Mouse (Mus musculus) cerebellum, adult 18-20 months (tissue): Measurements from ENCODE around the gene Wbp4.
A peak's percentile ranks its signal among the peaks of the same experiment; 100 is the strongest.
"Not testable (repeated sequence)": the region's sequence is repeated elsewhere in the genome, so short reads cannot be mapped to it uniquely, and the experiment has no call there.

Source experiments
- DNase-seq, 2 experiments: peaks; one replicate each; pipeline ENCODE4 v3.0.0; 2021

The Wbp4 gene

DNA sequence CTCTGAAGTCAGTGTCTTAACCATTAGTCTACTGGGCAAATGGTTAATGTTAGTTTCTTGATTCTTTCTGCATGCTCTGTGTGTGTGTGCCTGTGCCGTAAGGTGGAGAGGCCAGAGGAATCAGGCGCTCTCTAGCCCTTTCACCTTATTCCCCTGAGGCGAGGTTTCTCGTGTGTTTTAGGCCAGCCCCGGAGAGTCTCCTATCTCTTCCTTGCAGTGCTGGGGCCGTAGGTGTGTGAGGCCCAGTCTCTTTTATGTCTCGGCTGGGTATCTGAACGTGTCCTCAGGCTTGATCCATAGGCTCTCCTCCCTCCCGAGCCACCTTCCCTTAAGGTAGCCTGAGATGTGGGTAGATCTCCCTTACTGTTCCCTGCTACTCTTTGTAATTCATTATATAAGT lies 24.9 kb upstream of the Wbp4 start:
- no peak for DNase-seq

DNA sequence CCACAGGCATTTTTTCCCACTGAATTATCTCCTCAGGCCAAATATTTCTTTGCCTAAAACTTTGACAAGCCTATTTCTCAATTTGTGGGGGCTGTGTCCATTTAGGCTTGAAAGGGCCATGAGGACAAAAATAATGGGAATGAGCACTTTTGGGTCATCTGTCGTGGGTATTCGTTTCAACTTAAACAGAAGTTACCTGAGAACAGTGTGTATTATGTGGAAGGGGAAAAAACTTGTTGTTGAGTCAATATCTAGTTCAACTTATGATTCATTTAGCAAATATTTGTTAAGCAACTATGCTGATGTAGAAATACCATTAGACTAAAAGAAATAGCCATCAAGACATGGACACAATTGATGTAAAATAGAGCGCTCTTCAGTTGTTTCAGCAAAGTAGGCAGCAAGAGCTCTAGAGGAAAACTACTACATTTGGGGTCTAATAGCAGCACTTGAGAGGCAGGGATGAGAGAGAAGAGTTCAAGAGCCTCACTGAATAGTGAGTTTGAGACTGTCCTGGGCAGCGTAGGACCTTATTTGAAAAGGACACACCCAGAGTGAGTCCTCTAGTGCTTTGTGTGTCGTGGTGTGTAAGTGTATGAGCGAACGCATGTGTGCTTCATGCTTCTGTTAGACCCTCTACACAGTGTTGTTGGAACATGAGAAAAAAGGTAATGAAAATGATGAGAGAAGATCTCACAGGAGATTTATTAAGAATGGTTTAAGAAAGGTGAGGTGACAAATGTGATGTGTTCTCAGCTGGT lies 23.1 kb upstream of the Wbp4 start:
- no peak for DNase-seq

DNA sequence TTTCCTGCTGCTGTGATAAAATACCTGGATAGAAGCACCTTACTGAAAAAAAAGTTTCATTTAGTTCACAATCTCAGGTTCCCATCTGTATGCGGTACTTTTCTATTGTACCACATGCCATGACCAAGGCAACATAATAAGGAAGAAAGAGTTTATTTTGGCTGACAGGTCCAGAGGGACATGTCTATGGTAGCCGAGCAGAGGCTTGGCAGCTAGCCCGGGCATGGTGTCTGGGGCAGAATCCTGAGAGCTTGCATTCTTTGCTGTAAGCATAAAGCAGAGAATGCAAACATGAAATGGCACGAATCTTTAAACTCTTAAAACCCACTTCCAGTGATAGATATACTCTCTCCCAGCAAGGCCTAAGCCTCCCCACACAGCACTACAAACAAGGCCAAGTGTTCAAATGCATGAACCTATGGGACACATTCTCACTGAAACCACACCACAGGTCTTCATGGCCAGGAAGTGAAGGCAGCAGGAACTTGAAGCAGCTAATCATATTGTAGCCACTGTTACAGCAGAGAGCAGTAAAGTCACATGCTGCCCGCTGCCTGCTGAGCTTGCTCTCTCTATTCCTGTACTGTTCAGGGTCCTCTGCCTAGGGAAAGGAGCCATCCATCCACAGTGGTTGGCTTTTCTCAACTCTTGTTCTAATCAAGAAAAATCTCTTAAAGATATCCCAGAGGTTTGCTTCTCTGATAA lies 22.2 kb upstream of the Wbp4 start:
- no peak for DNase-seq

DNA sequence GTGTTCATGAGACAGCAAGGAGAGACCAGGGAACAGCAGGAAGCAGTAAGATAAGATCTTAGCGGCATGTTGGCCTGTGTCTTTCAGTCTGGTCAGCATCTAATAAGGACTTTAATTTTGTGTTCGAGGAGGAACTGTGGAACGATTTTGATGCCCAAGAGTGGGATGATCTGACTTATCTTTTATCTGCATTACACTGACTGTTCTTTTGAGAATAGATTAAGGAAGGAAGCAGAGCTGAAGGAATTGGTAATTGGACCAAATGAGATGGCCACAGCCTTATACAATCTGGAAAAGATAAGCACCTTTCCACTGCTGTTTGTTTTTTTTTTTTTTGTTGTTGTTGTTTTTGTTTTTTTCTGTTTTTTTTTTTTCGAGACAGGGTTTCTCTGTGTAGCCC lies 19.4 kb upstream of the Wbp4 start:
- no peak for DNase-seq

DNA sequence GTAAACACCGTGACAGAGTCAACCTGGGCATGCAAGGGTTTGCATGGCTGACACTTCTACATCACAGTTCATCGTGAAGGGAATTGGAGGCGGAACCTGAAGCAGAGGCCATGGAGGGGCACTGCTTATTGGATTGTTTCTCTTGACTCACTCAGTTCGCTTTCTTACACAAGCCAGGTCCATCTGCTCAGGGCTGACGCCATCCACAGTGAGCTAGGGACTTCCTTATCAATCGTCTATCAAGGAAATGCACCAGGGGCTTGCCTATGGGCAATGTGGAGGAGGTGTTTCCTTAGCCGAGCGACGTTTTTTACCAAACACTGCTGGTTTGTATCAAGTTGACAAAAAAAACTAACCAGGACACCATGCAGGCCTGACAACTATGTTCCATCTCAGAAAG lies 18.0 kb upstream of the Wbp4 start:
- DNase-seq = no peak

DNA sequence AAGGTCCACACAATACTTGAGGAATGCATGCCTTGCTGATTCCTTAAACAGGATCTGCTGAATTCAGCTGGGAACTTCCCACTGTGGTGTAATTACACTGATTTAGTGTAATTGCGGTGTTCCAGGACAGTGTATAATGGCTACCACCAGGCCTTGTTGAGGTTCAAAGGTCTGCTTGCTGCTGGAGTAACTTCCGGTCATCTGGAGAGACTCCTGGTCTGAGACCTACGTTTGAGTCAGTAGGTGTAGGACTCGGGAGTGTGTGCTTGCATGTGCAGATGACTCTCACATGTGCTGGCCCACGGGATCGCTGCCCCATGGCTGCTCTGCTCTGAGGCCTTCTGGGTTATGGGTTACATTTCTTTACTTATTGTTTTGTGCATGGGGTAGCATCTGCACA lies 13.0 kb upstream of the Wbp4 start:
- no peak for DNase-seq

DNA sequence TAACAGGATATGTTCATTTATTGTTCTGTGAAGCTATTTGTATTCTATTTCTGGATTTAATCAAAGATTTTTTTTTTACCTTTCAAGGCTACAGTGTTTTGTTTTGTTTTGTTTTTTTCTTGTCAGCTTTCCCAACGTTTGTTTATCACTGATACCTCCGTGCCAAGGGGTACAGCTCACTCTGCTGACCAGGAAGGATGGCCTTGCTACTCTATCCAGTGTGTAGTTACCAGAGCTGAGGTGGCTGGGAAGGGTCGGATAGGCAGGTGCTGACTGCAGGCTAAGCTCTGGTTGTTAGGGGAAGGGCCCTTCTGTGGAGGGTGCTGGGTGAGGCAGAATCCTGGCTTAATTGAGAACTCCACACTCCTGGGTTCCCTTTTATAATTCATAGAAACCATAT lies 8.9 kb upstream of the Wbp4 start:
- DNase-seq = no peak

DNA sequence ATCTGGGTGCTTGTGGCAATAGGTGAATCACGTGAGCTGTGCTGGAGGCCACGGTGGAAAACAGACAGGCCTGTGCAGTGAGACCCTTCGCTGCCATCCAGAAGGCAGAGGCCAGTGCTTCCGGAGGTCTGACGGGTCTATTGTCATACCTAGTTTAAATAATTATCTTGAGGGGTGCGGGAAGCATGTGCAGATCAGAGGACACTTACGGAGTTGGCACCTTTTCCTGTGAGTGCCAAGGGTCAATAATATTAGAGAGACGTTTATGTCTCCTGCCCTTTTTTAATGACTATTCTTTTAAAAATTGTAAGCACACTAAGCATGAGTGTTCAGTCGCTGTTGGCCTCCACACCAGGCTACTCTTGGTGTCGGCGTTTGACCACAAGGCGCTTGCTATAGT lies 7.8 kb upstream of the Wbp4 start:
- peak in 1 of 2 experiments; percentile 7 for DNase-seq

DNA sequence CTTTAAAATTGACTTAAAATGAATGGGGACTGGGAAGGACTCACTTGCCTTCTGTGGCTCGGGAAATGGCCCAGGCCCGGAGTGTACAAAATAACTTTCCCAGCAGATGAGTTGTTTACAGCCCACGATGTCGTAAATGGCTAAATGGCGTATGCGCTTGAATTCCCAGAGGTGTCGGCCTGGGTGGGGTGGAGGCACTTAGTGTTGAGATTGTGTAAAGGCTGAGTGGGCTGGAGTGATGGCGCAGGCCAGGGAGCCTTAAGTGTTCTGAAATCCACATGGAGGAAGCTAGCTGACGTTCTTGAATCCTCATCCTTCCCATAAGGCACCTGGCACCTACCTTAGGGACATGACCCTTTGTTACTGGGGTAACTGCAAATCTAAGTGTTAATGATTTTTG lies 7.2 kb upstream of the Wbp4 start:
- peak in 1 of 2 experiments; percentile 16 for DNase-seq

DNA sequence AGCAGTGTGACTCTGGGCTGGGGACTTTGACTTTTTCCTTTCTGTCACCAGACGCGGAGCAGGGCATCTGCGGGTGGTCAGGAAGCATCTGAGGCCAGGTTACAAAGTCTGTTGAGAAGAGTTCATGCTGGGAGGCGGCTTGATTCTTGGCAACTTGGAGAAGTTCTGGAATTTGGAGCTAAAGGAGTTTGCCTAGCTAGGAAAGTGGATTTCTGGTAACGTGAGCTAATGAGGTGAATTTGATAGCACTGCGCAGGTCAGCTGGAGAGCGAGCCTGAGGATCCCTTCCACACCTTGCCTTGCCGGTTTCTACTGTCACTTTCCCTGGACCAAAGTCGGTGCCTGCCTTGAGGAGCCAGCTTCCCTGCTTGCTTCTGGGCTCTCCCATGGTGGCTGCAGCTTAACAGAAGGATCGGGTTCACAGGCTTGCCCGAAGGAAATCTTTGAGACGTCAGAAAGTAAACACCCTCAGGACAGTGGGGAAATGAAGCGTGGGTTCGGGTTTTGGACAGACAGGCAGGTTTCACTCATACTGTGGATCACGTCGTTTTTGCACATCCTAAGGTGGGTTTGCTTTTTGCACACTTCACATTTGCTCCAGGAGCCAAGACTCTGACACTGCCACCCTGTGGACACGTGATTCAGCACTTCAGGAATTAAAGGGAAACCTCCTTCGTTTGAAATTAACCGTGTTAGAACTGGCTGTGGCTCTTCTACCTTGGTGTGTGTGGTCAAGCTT lies 5.8 kb upstream of the Wbp4 start:
- DNase-seq = peak; percentile 74 to 75

DNA sequence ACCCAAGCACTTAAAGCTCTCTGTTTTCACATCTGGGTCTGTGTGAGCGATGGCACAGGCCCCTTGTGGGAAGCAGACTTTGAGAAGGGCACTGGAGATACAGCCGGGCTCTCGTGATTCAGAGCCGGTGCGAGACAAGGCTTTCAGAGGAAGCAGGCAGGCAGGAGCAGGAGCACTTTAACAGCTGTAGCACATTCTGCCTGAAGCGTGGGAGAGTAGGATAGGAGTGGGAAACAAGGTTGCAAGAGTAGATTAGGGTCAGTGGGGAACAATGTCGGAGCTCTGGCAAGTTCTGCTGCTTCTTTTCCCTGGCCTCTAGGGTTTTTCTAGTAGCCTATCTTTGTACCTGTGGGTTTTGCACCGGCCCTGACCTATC lies 5.3 kb upstream of the Wbp4 start:
- DNase-seq = peak in 1 of 2 experiments; percentile 23

DNA sequence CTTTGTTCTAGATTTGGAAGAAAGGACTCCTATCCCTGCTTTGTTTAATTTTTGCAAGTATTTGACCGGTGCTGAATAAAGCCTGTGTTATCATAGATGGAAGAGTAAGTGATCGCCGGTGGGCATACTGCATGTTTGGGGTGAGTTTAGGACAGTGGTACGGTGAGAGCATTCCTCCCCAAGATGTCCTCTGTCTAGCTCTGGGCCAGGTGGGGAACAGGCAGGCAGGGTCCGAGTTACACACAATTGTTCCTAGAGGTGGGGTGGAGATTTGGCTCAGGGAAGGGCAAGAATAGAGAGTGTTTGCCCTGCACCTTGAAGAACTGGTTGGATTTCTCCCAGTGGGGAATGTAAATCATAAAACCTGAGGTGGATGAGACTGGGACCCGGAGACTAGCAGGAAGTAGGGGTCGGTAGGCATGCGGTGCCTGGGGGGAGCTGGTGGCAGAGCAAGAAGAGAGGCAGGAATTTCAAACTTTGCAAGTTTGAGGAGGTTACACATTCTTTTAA lies 2.3 kb upstream of the Wbp4 start:
- peak in 1 of 2 experiments; percentile 10 for DNase-seq

DNA sequence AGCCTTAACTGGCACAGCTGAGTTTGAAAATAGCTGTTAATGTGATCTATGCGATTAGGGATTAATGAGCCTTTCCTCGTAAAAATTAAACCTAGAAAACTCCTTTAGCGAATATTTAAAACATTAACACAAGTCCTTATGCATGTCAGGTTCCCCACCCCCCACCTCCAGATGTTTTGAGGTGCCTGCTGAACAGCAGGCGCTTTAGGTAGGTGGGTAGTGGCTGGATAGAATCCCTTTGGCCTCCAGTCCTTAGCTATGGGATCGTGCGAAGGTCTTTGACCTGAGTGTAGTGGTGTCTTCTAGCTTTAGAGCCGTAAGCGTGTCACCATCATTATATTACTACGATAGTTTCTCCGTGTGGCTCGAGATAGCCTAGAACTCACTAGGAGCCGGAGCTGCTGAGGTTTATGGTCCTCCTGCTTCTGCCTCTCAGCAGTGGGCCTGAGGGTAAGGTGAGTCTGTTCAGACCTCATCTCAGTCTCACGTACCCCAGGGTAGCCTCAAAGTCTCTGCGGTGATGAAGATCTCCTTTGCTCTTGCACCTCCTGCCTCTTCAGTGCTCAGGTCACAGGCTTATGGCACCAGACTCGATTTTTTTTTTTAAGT lies 1.5 kb upstream of the Wbp4 start:
- peak; percentile 28 to 42 for DNase-seq

DNA sequence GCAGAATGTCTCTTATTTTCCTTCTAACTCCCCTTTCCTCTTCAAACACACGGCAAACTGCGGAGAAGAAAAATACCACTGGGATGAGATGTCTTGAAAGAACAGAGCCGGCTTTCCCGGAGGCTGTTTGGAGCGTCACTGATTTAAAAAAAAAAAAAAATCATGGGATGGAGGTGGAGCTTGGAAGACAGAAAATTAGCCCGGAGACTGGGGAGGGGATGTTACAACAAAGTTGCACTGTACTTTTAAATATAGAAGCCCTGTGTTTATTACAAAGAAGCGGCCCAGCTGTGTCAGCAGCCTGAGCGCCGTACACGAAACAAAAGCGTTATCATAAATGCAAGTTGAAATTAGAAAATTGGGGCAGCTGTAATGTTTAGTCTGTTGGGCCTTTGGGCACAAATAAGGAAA lies 936 bp upstream of the Wbp4 start:
- peak; percentile 34 to 48 for DNase-seq

DNA sequence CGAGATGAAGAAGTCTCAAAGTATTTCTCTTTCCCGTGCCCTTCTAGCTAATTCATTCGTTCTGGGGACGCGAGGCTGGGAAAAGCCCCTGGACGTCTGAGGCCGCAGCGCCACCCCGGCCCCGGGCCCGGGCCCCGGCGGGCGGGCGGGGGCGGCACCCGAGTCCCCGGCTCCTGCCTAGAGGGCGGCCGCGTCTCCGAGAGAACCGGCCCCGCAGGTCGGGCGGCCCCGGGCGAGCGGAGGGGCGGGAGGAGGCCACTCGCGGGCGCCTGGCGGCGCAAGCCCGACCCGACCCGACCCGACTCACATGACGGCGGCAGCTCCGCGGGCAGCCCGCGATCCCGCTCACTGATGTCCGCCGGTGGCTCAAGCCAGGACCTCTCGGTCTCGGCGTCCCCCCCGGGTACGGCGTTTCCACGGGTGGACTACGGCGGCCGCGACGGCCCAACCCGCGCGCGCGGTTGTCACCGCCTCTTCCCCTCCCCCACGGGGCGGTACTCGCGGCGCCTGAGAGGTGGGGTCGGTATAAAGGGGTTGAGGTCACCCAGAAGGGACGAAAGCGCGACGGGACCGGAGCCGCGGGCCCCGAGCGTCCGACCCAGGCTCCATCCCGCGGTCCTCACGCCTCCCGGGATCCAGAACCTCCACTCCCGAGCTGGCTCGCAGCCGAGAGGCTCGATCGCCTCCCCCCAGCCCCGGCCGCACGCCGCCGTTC lies 539 bp downstream of the Wbp4 start, which contains the start of gene Elf1:
TSS of gene Elf1 (plus strand) at position 571 of the 715 bp plus-strand sequence.
- DNase-seq = peak; percentile 93 to 99

DNA sequence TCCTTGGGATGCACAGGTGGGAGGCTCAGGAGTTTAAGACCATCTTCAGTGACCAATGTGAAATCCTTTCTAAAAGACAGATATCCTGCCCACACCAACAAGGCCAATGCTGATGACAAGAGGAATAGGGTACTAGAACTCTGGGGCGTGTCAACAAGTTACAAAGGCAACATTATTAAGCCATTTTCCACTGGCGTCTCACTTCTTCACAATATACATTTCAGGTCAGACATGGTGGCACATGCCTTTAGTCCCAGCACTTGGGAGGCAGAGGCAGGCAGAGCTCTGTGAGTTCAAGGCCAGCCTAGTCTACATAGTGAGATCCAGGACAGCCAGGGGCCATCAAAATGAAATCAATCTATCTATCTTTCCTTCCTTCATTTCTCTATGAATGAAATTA lies 7.9 kb downstream of the Wbp4 start:
- no peak for DNase-seq

DNA sequence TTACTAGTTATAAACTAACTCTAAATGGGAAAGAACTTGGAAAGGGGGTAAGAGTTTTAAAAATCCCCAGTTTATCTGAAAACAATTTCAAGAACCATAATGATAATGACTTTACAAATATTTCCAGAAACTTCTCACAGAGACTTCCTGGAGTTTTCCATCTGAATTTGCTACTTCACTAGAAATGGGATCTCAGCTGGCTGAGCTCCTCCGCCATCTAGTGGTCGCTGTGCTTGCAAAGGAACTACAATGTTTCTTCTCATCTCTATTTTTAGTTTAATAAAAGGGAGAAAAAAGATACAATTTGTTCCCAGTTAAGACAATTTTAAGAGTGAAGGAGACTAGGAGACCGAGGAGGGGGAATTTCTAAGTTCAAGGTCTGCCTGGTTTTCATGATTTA lies 13.7 kb downstream of the Wbp4 start:
- DNase-seq = peak; percentile 52 to 57

DNA sequence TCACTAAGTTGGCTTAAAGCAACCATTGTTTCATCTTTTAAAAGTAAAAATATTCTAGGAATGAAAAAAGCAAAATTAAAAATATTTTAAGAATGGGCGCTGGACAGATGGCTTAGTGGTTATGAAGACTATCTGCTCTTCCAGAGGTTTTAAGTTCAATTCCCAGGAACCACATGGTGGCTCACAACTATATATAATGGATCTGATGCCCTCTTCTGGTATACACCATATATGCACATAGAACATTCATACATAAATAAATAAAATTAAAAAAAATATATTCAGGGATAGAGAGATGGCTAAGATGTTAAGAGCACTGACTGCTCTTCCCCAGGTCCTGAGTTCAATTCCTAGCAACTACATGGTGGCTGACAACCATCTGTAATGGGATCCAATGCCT lies 15.7 kb downstream of the Wbp4 start:
- no peak for DNase-seq

DNA sequence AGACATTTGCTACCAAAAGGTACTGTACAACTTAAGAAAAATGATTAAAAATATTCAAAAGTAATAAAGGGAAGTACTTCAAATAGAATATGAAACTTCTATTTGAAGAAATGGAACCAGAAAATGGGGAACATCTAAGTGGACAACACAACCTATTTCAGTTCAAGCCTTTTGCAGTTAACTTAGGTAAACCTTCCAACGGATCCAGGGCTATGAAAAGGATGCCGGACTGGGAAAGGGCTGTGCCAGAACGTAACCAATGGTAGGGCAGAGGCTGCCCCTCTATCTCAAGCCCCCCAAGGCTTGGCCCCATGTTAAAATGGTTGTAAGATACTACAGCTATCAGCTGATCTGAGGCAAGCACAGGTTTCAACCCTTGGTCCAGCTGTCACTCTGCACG lies 20.3 kb downstream of the Wbp4 start:
- DNase-seq = no peak

DNA sequence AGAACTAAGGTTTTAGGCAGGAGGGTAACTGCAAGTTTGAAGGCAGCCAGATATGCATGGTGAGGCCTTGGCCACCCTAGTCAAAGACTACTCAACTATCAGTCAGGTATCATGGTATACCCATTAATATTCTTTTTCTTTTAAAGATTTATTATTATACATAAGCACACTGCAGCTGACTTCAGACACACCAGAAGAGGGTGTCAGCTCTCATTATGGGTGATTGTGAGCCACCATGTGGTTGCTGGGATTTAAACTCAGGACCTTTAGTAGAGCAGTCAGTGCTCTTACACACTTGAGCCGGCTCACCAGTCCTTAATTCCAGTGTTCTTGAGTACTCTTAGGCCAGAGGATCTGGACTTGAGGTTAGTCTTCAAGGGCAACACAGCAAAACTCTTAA lies 20.9 kb downstream of the Wbp4 start:
- no peak for DNase-seq

DNA sequence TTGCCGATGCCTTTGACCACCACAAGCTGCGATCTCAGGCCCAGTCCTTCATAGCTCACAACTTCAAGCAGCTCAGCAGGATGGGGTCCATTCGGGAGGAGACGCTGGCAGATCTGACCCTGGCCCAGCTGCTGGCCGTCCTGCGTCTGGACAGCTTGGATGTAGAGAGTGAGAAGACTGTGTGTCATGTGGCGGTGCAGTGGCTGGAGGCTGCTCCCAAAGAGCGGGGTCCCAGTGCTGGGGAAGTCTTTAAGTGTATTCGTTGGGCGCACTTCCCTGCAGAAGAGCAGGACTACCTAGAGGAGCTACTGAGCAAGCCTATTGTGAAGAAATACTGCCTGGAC lies 28.8 kb downstream of the Wbp4 start:
- DNase-seq = not testable (repeated sequence)
